Mouse (Mus musculus): Measurements from ENCODE around the gene Pcdh9.

The Pcdh9 gene

GRCm38 (mm10) chr14:93890519-93891370, at the start of gene Pcdh9:
Gene Pcdh9 (minus strand): TSS chr14:93890679.
- peak; percentile 19 for DNase-seq (ENCODE audit: low read depth)

DNA sequence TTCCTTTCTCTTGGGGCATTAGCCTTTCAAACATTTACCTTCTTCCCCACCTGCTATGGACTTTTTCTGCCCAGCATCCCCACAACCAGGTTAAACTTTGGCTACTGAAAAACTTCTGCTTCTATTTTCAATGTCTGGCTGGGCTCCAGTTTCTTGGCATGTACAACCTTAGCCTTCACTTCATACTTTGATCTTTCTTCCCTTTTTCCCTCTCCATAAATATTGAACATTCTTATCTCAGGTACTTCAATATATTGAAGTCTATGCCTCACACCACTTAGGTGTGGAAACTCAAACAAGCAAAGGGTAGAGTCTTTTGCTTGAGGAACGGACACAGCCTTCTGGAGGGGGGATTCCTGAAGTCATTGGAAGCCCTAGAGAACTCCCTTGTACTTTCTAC, 16.4 kb upstream of the Pcdh9 start:
- no peak for DNase-seq (ENCODE audit: low read depth)

DNA sequence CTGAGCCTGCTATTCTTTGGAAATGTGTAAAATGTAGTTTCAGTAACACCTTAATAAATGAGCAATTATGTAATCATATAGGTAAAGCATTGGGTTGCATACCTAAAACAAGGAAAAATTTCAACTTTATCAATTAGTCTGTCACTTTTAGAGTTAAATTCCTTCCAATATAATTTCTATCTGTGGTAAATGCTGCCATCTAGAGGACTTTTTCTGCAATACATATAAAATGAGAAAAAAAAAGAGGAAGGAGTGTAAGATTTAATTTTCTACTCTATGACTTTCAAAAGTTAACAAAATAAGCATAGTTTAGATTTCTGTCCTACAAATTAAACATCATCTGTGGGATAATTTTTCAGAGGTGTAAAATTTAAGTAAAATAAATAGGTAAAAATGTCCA, 8.1 kb upstream of the Pcdh9 start:
- DNase-seq (ENCODE audit: low read depth): no peak

GRCm38 (mm10) chr14:93895131-93895530, 4.7 kb upstream of the Pcdh9 start:
- DNase-seq (ENCODE audit: low read depth): no peak

- no peak for DNase-seq (ENCODE audit: low read depth)
Measured at GRCm38 (mm10) chr14:93891371-93891746, 880 bp upstream of the Pcdh9 start.

- no peak for DNase-seq (ENCODE audit: low read depth)
Measured at GRCm38 (mm10) chr14:93889839-93890518, 500 bp downstream of the Pcdh9 start.

GRCm38 (mm10) chr14:93889231-93889630, 1.2 kb downstream of the Pcdh9 start:
- DNase-seq (ENCODE audit: low read depth): no peak

- no peak for DNase-seq (ENCODE audit: low read depth)
Measured at GRCm38 (mm10) chr14:93888346-93888745, 2.1 kb downstream of the Pcdh9 start.

GRCm38 (mm10) chr14:93887066-93887465, 3.4 kb downstream of the Pcdh9 start:
- DNase-seq (ENCODE audit: low read depth): no peak

DNA sequence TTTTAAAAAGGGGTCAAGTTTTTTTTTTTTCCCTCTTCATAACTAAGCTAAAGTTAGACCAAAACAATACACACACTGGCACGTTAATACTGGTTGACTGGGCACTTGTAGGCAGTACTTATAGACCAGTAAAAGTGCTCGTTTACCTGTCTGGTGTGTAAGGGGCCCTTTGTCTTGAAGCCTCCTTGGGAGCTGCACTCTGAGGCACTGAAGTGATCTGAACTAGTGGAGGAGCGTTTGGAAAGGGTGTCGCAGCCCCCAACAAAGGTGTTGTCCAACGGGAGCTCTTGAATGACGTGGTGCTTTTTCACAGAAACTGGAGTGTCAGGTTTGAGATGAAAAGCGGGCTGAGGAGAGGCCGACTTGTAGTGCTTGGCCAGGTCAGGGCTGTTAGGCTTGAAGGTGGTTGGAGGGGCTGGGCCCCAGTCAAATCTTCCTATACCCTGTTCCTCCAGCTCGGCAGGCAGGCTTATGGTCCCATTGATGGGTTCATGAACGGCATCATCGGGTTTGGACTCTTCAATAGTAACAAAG, 4.9 kb downstream of the Pcdh9 start:
- no peak for DNase-seq (ENCODE audit: low read depth)

- peak; percentile 17 for DNase-seq (ENCODE audit: low read depth)
Measured at GRCm38 (mm10) chr14:93884467-93884866, 6.0 kb downstream of the Pcdh9 start.

DNA sequence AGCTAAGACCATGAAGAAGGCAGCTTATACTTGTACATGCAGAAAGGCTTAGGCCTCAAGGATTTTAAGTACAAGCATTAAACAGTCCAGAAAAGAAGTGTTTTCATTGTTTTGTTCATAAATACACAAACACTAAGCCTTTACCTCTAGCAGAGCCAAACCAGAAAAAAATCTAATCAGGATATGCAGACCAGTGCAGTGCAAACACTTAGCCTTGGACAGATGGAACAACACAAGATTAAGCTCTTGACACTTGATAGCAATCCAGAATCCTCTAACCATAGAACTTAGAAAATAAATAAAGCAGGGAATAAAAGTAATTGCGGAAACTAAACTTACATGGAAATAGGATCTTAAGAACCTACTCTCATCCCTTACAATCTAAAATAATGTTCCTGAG, 10.4 kb downstream of the Pcdh9 start:
- no peak for DNase-seq (ENCODE audit: low read depth)

DNA sequence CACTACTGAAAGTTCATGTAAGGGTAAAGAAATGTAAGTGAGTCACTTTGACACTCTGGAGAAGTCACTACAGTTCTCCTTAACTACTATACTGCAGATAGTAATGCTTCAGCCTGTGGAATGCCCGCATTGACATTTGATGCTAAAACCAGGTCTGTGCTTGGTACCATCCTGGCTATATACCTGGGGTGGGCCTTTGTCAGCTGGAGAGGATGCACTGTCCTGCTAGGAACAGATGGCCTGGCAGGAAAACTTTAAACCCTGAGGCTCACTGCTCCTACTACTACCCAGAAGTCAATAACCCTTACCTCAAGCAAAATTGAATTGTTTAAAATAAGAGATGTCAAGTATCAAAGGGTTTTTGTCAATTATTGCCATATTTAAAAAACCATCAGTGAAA, 14.5 kb downstream of the Pcdh9 start:
- no peak for DNase-seq (ENCODE audit: low read depth)

DNA sequence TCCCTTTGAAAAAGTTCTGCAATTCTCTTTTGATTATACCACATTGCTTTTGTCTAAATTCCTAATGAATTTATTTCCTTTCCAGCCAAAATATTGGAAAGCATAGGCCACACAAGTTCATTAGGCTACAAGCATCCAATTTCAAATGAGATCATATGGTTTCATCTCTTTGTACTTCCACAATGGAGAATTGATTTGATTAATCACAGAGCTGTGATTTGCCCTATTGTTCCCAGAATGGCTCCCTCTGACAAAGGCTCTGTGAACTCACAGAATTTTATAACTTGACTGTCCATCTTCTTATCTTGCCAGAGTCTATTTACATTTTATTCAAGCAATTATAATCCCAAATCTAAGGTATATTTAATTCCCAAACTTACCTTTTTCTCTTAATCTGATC, 22.3 kb downstream of the Pcdh9 start:
- DNase-seq (ENCODE audit: low read depth): no peak

DNA sequence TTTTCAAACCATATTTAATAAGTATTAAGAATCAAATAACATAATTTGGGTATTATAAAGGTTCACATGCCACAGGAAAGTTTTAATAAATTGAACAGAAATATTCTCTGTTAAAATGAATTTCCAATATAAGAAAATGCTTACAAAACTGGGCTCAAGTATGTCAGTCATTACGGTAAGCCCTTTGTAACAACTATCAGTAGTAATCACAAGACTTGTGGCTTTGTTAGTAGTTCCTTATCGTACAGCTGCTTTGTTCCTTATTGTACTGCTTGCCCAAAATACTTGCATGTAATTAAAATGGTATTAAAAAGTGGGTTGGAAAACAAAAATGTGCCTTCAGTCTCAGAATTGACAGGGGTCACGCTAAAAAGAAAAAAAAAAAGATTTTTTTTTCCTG, 32.4 kb downstream of the Pcdh9 start:
- no peak for DNase-seq (ENCODE audit: low read depth)

GRCm38 (mm10) chr14:93846091-93846677, 44.3 kb downstream of the Pcdh9 start:
- DNase-seq (ENCODE audit: low read depth): no peak

DNA sequence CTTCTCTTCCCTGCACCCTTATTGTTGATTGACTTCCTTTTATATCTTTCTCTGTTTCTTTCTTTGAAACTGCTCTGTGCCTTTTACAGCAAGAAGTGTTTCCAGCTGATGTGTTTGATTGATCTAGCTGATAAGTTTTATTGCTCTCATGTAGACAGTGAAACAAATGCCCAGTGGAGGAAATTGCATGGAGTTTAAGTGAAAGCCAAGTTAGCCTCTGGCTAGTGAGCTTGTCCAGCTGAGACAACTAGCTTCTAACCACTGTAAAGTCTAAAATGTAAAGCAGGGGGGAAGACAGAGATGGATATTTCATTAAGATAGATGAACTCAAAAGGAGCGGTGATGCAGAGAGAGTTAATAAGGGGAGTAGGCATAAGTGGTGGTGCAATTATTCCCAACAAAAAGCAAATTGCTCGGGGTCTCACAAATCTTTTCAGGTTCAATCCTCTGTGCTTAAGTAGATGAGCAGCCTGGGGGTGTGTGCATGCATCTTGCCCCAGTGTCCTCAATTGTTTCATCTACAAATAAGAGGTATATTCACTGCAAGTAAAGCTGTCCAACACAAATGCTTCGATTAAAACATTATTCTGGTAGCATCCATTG, 47.7 kb downstream of the Pcdh9 start:
- DNase-seq (ENCODE audit: low read depth): no peak

DNA sequence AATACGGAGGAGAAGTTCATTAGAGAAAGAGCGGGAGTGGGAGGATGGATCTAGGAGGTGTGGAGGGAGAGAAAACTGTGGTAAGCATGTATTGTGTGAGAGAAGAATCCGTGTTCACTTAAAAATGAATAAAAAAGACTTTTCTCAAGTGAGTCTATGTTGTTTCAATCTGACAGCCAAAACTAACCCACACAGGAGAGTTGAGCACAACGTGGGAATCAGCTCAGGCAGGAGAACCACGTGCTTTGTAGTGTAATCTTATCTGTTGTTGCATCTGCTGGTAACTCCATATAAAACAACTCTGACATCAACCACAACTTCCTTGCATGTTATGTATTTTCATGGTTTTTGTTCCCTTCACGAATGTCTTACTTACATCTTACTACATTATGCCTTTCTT, 58.0 kb downstream of the Pcdh9 start:
- no peak for DNase-seq (ENCODE audit: low read depth)

- no peak for DNase-seq (ENCODE audit: low read depth)
Measured at GRCm38 (mm10) chr14:93827159-93827558, 63.3 kb downstream of the Pcdh9 start.

DNA sequence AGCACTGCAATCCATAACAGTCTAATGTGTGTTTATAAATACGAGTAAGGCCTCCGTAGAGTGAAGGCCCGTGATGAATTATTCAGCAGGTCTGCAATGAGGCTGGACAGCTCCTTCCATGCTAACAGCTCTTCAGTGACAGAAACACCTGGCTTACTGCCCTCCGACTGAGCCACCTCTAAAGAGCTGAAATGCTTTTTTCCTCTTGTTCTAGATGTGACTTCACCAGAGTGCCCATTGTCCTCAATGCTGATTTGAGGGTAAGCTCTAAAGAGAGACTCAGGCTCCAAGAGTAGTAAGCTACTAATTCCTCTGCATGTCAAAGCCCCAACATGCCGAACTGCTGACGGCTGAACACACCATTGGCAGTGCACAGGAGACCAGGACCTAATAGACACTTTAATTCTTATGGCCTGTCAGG, 64.4 kb downstream of the Pcdh9 start:
- DNase-seq (ENCODE audit: low read depth): no peak

GRCm38 (mm10) chr14:93818845-93819244, 71.6 kb downstream of the Pcdh9 start:
- no peak for DNase-seq (ENCODE audit: low read depth)

- no peak for DNase-seq (ENCODE audit: low read depth)
Measured at GRCm38 (mm10) chr14:93817591-93817990, 72.9 kb downstream of the Pcdh9 start.
